Mouse (Mus musculus) lung, postnatal 0 days (tissue): Measurements from ENCODE around the gene Elavl2. TPM values are rescaled to one million over a fixed set of nuclear protein-coding genes. Genes with fewer than 3 reads are reported as not detected.

Source experiments
- ATAC-seq: fragments of 200-750 bp; cut with Nextera tagmentation; 2 replicates; pipeline ENCODE4 v1.8.0; 2017; ENCODE audit warnings: moderate library complexity
- DNase-seq: peaks from one replicate; pipeline ENCODE4 v3.0.0-alpha.2; 2016; ENCODE audit warnings: low spot score
- H3K27ac ChIP-seq: fragments of 300-500 bp; sonication (generic); 2 replicates; pipeline ENCODE4 v1.5.1; 2014; ENCODE audit warnings: antibody characterized with exemption, mild to moderate bottlenecking, low read length, mixed read lengths
- H3K27me3 ChIP-seq: fragments of 300-500 bp; sonication (generic); replicated peaks from 2 replicates; pipeline ENCODE4 v1.6.1; 2014; ENCODE audit warnings: low read length, mixed read lengths; ENCODE audit not compliant: insufficient read depth
- H3K36me3 ChIP-seq: fragments of 300-500 bp; sonication (generic); 2 replicates; pipeline ENCODE4 v1.6.1; 2014; ENCODE audit warnings: low read length, mixed read lengths; ENCODE audit not compliant: insufficient read depth
- H3K4me1 ChIP-seq: fragments of 300-500 bp; sonication (generic); 2 replicates; pipeline ENCODE4 v1.6.1; 2014; ENCODE audit warnings: antibody characterized with exemption, low read depth, low read length, mixed read lengths; ENCODE audit not compliant: insufficient read depth
- H3K4me2 ChIP-seq: fragments of 300-500 bp; sonication (generic); replicated peaks from 2 replicates; pipeline ENCODE4 v1.6.1; 2014; ENCODE audit warnings: low read depth, mild to moderate bottlenecking, low read length, moderate library complexity, mixed read lengths
- H3K4me3 ChIP-seq: fragments of 300-500 bp; sonication (generic); 2 replicates; pipeline ENCODE4 v1.5.1; 2014; ENCODE audit warnings: low read depth, low read length
- H3K9ac ChIP-seq: fragments of 300-500 bp; sonication (generic); replicated peaks from 2 replicates; pipeline ENCODE4 v1.6.1; 2014; ENCODE audit warnings: low read depth, mild to moderate bottlenecking
- H3K9me3 ChIP-seq: fragments of 300-500 bp; sonication (generic); 2 replicates; pipeline ENCODE4 v1.6.1; 2016; ENCODE audit warnings: low read length, mixed read lengths
- CTCF ChIP-seq: IDR thresholded peaks from 2 replicates; pipeline ENCODE4 v1.5.1; 2016; ENCODE audit warnings: antibody characterized with exemption, mild to moderate bottlenecking
- EP300 ChIP-seq: IDR thresholded peaks from 2 replicates; pipeline ENCODE4 v1.6.1; 2016; ENCODE audit warnings: antibody characterized with exemption, mild to moderate bottlenecking, control low read depth
- WGBS: fragments of 180-500 bp; shearing (Covaris S2); extraction: QIAGEN DNeasy Blood & Tissue Kit; methylation state at CpG from one replicate; pipeline ENCODE4 v1.1.7; 2014; 5-methylcytosine and 5-hydroxymethylcytosine counted together
- polyA plus RNA-seq: library from polyadenylated mRNA; unstranded; fragments of >200 nt; fragmentation: Nextera tagmentation; extraction: Ambion mirVana; gene quantifications from 2 replicates; pipeline ENCODE4 v1.2.1, GENCODE M21; 2015

The Elavl2 gene
- polyA plus RNA-seq, 1 experiment from 2014 or later: 0.39 TPM

GRCm38 (mm10) chr4:91234941-91235340 lies 165.6 kb downstream of the Elavl2 start:
- 79% methylated on average over 6 of the region's 6 CpGs for WGBS

GRCm38 (mm10) chr4:91233599-91233998 lies 167.0 kb downstream of the Elavl2 start:
- H3K4me3 ChIP-seq: no peak overlapping the region
- DNase-seq (no peak), ATAC-seq (no peak)
- no peaks in the 10 kb centered on the region for H3K27me3 ChIP-seq
- WGBS: 81% methylated on average over 6 of the region's 6 CpGs
- H3K4me1 ChIP-seq: no peaks in the 10 kb centered on the region
- H3K9me3 ChIP-seq: no peaks in the 10 kb centered on the region
- H3K36me3 ChIP-seq: no peaks in the 10 kb centered on the region
- no peak overlapping the region for H3K4me2 ChIP-seq
- no peak overlapping the region for H3K27ac ChIP-seq
- no peak overlapping the region for H3K9ac ChIP-seq
- no peak for TF ChIP-seq CTCF
- TF ChIP-seq EP300: no peak

More at GRCm38 (mm10) chr4:91234941-91235340, 165.6 kb downstream of the Elavl2 start:
- H3K27ac ChIP-seq: no peak overlapping the region
- no peak for DNase-seq
- H3K4me3 ChIP-seq: no peak overlapping the region
- no peak for ATAC-seq
- H3K4me1 ChIP-seq: no peaks in the 10 kb centered on the region
- no peaks in the 10 kb centered on the region for H3K9me3 ChIP-seq
- H3K4me2 ChIP-seq: no peak overlapping the region
- no peak overlapping the region for H3K9ac ChIP-seq
- TF ChIP-seq EP300 (no peak), CTCF (no peak)
- no peaks in the 10 kb centered on the region for H3K27me3 ChIP-seq
- H3K36me3 ChIP-seq: no peaks in the 10 kb centered on the region

- Histone ChIP-seq H3K36me3 (no peaks in the 10 kb centered on the region), H3K27me3 (no peaks in the 10 kb centered on the region), H3K4me1 (no peaks in the 10 kb centered on the region), H3K4me2 (no peak overlapping the region), H3K4me3 (no peak overlapping the region), H3K9me3 (no peaks in the 10 kb centered on the region), H3K9ac (no peak overlapping the region), H3K27ac (no peak overlapping the region)
- no peak for TF ChIP-seq CTCF
- no peak for TF ChIP-seq EP300
- ATAC-seq (no peak), DNase-seq (no peak)
- WGBS: 70% methylated on average over 1 of the region's 1 CpGs
Observed at GRCm38 (mm10) chr4:91230439-91230863, 170.1 kb downstream of the Elavl2 start.

GRCm38 (mm10) chr4:91228341-91228740 lies 172.2 kb downstream of the Elavl2 start:
- Histone ChIP-seq H3K9me3 (no peaks in the 10 kb centered on the region), H3K9ac (no peak overlapping the region), H3K4me2 (no peak overlapping the region), H3K27ac (no peak overlapping the region), H3K4me1 (no peaks in the 10 kb centered on the region), H3K36me3 (no peaks in the 10 kb centered on the region), H3K4me3 (no peak overlapping the region), H3K27me3 (no peaks in the 10 kb centered on the region)
- no peak for DNase-seq
- TF ChIP-seq EP300 (no peak), CTCF (no peak)
- WGBS: 80% methylated on average over 3 of the region's 3 CpGs
- no peak for ATAC-seq

GRCm38 (mm10) chr4:91223811-91224210 lies 176.8 kb downstream of the Elavl2 start:
- H3K9ac ChIP-seq: no peak overlapping the region
- TF ChIP-seq EP300 (no peak), CTCF (no peak)
- no peak overlapping the region for H3K27ac ChIP-seq
- no peak overlapping the region for H3K4me2 ChIP-seq
- no peaks in the 10 kb centered on the region for H3K36me3 ChIP-seq
- no peaks in the 10 kb centered on the region for H3K27me3 ChIP-seq
- ATAC-seq (no peak), DNase-seq (no peak)
- H3K4me3 ChIP-seq: no peak overlapping the region
- H3K9me3 ChIP-seq: no peaks in the 10 kb centered on the region
- no peaks in the 10 kb centered on the region for H3K4me1 ChIP-seq
- 82% methylated on average over 4 of the region's 4 CpGs for WGBS

- ATAC-seq (no peak), DNase-seq (no peak)
- H3K36me3 ChIP-seq: no peaks in the 10 kb centered on the region
- H3K27me3 ChIP-seq: no peaks in the 10 kb centered on the region
- no peak overlapping the region for H3K4me3 ChIP-seq
- no peaks in the 10 kb centered on the region for H3K9me3 ChIP-seq
- H3K27ac ChIP-seq: no peak overlapping the region
- no peaks in the 10 kb centered on the region for H3K4me1 ChIP-seq
- no peak for TF ChIP-seq EP300
- no peak for TF ChIP-seq CTCF
- H3K4me2 ChIP-seq: no peak overlapping the region
- no peak overlapping the region for H3K9ac ChIP-seq
- 81% methylated on average over 3 of the region's 3 CpGs for WGBS
Observed at GRCm38 (mm10) chr4:91219322-91219721, 181.3 kb downstream of the Elavl2 start.

- TF ChIP-seq CTCF (no peak), EP300 (no peak)
- 67% methylated on average over 3 of the region's 3 CpGs for WGBS
- Histone ChIP-seq H3K4me3 (no peak overlapping the region), H3K9me3 (no peaks in the 10 kb centered on the region), H3K27ac (no peak overlapping the region), H3K27me3 (no peaks in the 10 kb centered on the region), H3K4me1 (no peaks in the 10 kb centered on the region), H3K4me2 (no peak overlapping the region), H3K9ac (no peak overlapping the region), H3K36me3 (no peaks in the 10 kb centered on the region)
- ATAC-seq: no peak
- DNase-seq: no peak
Observed at GRCm38 (mm10) chr4:91213917-91214316, 186.7 kb downstream of the Elavl2 start.
